Mouse (Mus musculus) intestine, postnatal 0 days (tissue): Measurements from ENCODE around the gene Gm5414. TPM values are rescaled to one million over a fixed set of nuclear protein-coding genes. Genes with fewer than 3 reads are reported as not detected.
A peak's percentile ranks its signal among the peaks of the same experiment; 100 is the strongest.

Experiments used
- ATAC-seq: fragments of 200-750 bp; cut with Nextera tagmentation; 2 replicates; pipeline ENCODE4 v1.8.0; 2017; ENCODE audit warnings: mild to moderate bottlenecking, moderate TSS enrichment, moderate library complexity
- H3K27ac ChIP-seq: fragments of 300-500 bp; sonication (generic); 2 replicates; pipeline ENCODE4 v1.5.1; 2014; ENCODE audit warnings: mild to moderate bottlenecking, low read depth, low read length, moderate library complexity
- H3K27me3 ChIP-seq: fragments of 300-500 bp; sonication (generic); replicated peaks from 2 replicates; pipeline ENCODE4 v1.6.1; 2014; ENCODE audit warnings: low read length, mixed read lengths; ENCODE audit not compliant: control insufficient read depth, insufficient read depth
- H3K36me3 ChIP-seq: fragments of 300-500 bp; sonication (generic); 2 replicates; pipeline ENCODE4 v1.6.1; 2014; ENCODE audit warnings: mild to moderate bottlenecking, moderate library complexity; ENCODE audit not compliant: control insufficient read depth, insufficient read depth
- H3K4me1 ChIP-seq: fragments of 300-500 bp; sonication (generic); replicated peaks from 2 replicates; pipeline ENCODE4 v1.6.1; 2014; ENCODE audit warnings: antibody characterized with exemption, low read length, mixed read lengths; ENCODE audit not compliant: control insufficient read depth, insufficient read depth
- H3K4me2 ChIP-seq: fragments of 300-500 bp; sonication (generic); replicated peaks from 2 replicates; pipeline ENCODE4 v1.6.1; 2014; ENCODE audit warnings: low read depth, mild to moderate bottlenecking, moderate library complexity
- H3K4me3 ChIP-seq: fragments of 300-500 bp; sonication (generic); 2 replicates; pipeline ENCODE4 v1.5.1; 2014; ENCODE audit warnings: low read depth, low read length
- H3K9ac ChIP-seq: fragments of 300-500 bp; sonication (generic); 2 replicates; pipeline ENCODE4 v1.6.1; 2014; ENCODE audit warnings: mild to moderate bottlenecking, low read depth, low read length
- H3K9me3 ChIP-seq: fragments of 300-500 bp; sonication (generic); 2 replicates; pipeline ENCODE4 v1.6.1; 2016; ENCODE audit warnings: mixed run types; ENCODE audit not compliant: control insufficient read depth
- CTCF ChIP-seq: sonication (generic); IDR thresholded peaks from 2 replicates; pipeline ENCODE4 v1.5.1; 2016; ENCODE audit warnings: low read depth, mild to moderate bottlenecking, control low read depth, antibody characterized with exemption, moderate library complexity
- WGBS: fragments of 180-500 bp; shearing (Covaris S2); extraction: QIAGEN DNeasy Blood & Tissue Kit; methylation state at CpG from one replicate; pipeline ENCODE4 v1.1.7; 2014; 5-methylcytosine and 5-hydroxymethylcytosine counted together
- polyA plus RNA-seq: library from polyadenylated mRNA; unstranded; fragments of >200 nt; fragmentation: Nextera tagmentation; extraction: Ambion mirVana; gene quantifications from 2 replicates; pipeline ENCODE4 v1.2.1, GENCODE M21; 2015

Gene Gm5414
- 0.07 TPM in 1 of 2 replicates, not detected in the other for polyA plus RNA-seq

- H3K4me2 ChIP-seq, result no peak within 1 kb of the TSS
- ATAC-seq, result no peak
- H3K4me3 ChIP-seq, result no peak within 1 kb of the TSS
- H3K27me3 ChIP-seq, result peaks cover 7% of the 10 kb centered on the region; the same call in 1 of the 2 replicates
- 73% methylated on average over 2 of the region's 2 CpGs for WGBS
- H3K4me1 ChIP-seq, result no peaks in the 10 kb centered on the region
- no peak for TF ChIP-seq CTCF
- H3K9me3 ChIP-seq, result no peaks in the 10 kb centered on the region
- no peak within 1 kb of the TSS for H3K9ac ChIP-seq
- no peaks in the 10 kb centered on the region for H3K36me3 ChIP-seq
- no peak within 1 kb of the TSS for H3K27ac ChIP-seq
Measured at GRCm38 (mm10) chr15:101627884-101628283, at the start of gene Gm5414. TSS of gene Gm5414 (minus strand) at chr15:101628188.

- 97% methylated on average over 1 of the region's 1 CpGs for WGBS
- no peaks in the 10 kb centered on the region for H3K36me3 ChIP-seq
Measured at GRCm38 (mm10) chr15:101675978-101676377, 48.0 kb upstream of the Gm5414 start.

GRCm38 (mm10) chr15:101652736-101653265, 24.8 kb upstream of the Gm5414 start:
- H3K36me3 ChIP-seq, result no peaks in the 10 kb centered on the region
- H3K27ac ChIP-seq, result no peak overlapping the region
- 86% methylated on average over 5 of the region's 5 CpGs for WGBS
- H3K27me3 ChIP-seq, result no peaks in the 10 kb centered on the region
- no peaks in the 10 kb centered on the region for H3K4me1 ChIP-seq
- H3K4me3 ChIP-seq, result no peak overlapping the region
- no peak overlapping the region for H3K4me2 ChIP-seq
- no peak overlapping the region for H3K9ac ChIP-seq
- no peak for ATAC-seq
- TF ChIP-seq CTCF, result no peak
- H3K9me3 ChIP-seq, result no peaks in the 10 kb centered on the region

More at GRCm38 (mm10) chr15:101675978-101676377, 48.0 kb upstream of the Gm5414 start:
- no peak overlapping the region for H3K9ac ChIP-seq
- no peak overlapping the region for H3K4me3 ChIP-seq
- no peaks in the 10 kb centered on the region for H3K9me3 ChIP-seq
- H3K4me1 ChIP-seq, result no peaks in the 10 kb centered on the region
- H3K27ac ChIP-seq, result no peak overlapping the region
- no peaks in the 10 kb centered on the region for H3K27me3 ChIP-seq
- no peak for ATAC-seq
- no peak overlapping the region for H3K4me2 ChIP-seq
- TF ChIP-seq CTCF, result no peak

GRCm38 (mm10) chr15:101647280-101647679, 19.3 kb upstream of the Gm5414 start, which contains the start of gene Gm5478:
TSS of gene Gm5478 (minus strand) at chr15:101647380.
- no peak for TF ChIP-seq CTCF
- no peaks in the 10 kb centered on the region for H3K4me1 ChIP-seq
- no peak for ATAC-seq
- no peaks in the 10 kb centered on the region for H3K9me3 ChIP-seq
- no peaks in the 10 kb centered on the region for H3K36me3 ChIP-seq
- H3K9ac ChIP-seq, result no peak within 1 kb of the TSS
- 75% methylated on average over 3 of the region's 3 CpGs for WGBS
- H3K4me3 ChIP-seq, result no peak within 1 kb of the TSS
- no peaks in the 10 kb centered on the region for H3K27me3 ChIP-seq
- no peak within 1 kb of the TSS for H3K4me2 ChIP-seq
- H3K27ac ChIP-seq, result no peak within 1 kb of the TSS

- H3K27me3 ChIP-seq, result no peaks in the 10 kb centered on the region
- no peak overlapping the region for H3K27ac ChIP-seq
- no peak for ATAC-seq
- no peak overlapping the region for H3K4me3 ChIP-seq
- H3K4me2 ChIP-seq, result no peak overlapping the region
- H3K36me3 ChIP-seq, result no peaks in the 10 kb centered on the region
- H3K9me3 ChIP-seq, result no peaks in the 10 kb centered on the region
- H3K9ac ChIP-seq, result no peak overlapping the region
- 29% methylated on average over 6 of the region's 6 CpGs for WGBS
- H3K4me1 ChIP-seq, result no peaks in the 10 kb centered on the region
- no peak for TF ChIP-seq CTCF
Measured at GRCm38 (mm10) chr15:101599123-101599522, 28.9 kb downstream of the Gm5414 start.

GRCm38 (mm10) chr15:101588216-101588615, 39.8 kb downstream of the Gm5414 start:
- Histone ChIP-seq H3K4me2 (no peak overlapping the region), H3K4me1 (no peaks in the 10 kb centered on the region), H3K27me3 (no peaks in the 10 kb centered on the region), H3K27ac (no peak overlapping the region), H3K4me3 (no peak overlapping the region), H3K9ac (no peak overlapping the region), H3K9me3 (no peaks in the 10 kb centered on the region), H3K36me3 (no peaks in the 10 kb centered on the region)
- ATAC-seq, result no peak
- peak; percentile 53 for TF ChIP-seq CTCF
- WGBS, result 71% methylated on average over 10 of the region's 10 CpGs

- no peak overlapping the region for H3K27ac ChIP-seq
- H3K9me3 ChIP-seq, result no peaks in the 10 kb centered on the region
- TF ChIP-seq CTCF, result peak; percentile 65
- H3K4me1 ChIP-seq, result no peaks in the 10 kb centered on the region
- no peak for ATAC-seq
- no peak overlapping the region for H3K9ac ChIP-seq
- 37% methylated on average over 2 of the region's 2 CpGs for WGBS
- H3K36me3 ChIP-seq, result no peaks in the 10 kb centered on the region
- H3K4me3 ChIP-seq, result no peak overlapping the region
- H3K4me2 ChIP-seq, result no peak overlapping the region
- no peaks in the 10 kb centered on the region for H3K27me3 ChIP-seq
Measured at GRCm38 (mm10) chr15:101584456-101584855, 43.5 kb downstream of the Gm5414 start.
